Mouse (Mus musculus) kidney, embryonic 14.5 days (tissue): ENCODE data around the gene Gprc6a. TPM values are rescaled to one million over a fixed set of nuclear protein-coding genes. Genes with fewer than 3 reads are reported as not detected.

Source experiments
- ATAC-seq: fragments of 200-750 bp; cut with Nextera tagmentation; 2 replicates; pipeline ENCODE4 v1.8.0; 2017; ENCODE audit warnings: moderate number of reproducible peaks, mild to moderate bottlenecking, moderate TSS enrichment, moderate library complexity; ENCODE audit not compliant: low FRiP score, low TSS enrichment
- H3K27ac ChIP-seq: fragments of 300-500 bp; sonication (generic); 2 replicates; pipeline ENCODE4 v1.5.1; 2014; ENCODE audit warnings: low read depth, mild to moderate bottlenecking, low read length, moderate library complexity, mixed read lengths
- H3K27me3 ChIP-seq: fragments of 300-500 bp; sonication (generic); 2 replicates; pipeline ENCODE4 v1.6.1; 2014; ENCODE audit warnings: mild to moderate bottlenecking, low read length; ENCODE audit not compliant: control insufficient read depth, insufficient read depth
- H3K36me3 ChIP-seq: fragments of 300-500 bp; sonication (generic); 2 replicates; pipeline ENCODE4 v1.6.1; 2014; ENCODE audit warnings: low read length, mixed read lengths; ENCODE audit not compliant: control insufficient read depth, insufficient read depth
- H3K4me1 ChIP-seq: fragments of 300-500 bp; sonication (generic); 2 replicates; pipeline ENCODE4 v1.6.1; 2014; ENCODE audit warnings: low read length, mixed read lengths; ENCODE audit not compliant: control insufficient read depth, insufficient read depth
- H3K4me2 ChIP-seq: fragments of 300-500 bp; sonication (generic); replicated peaks from 2 replicates; pipeline ENCODE4 v1.6.1; 2014; ENCODE audit warnings: low read depth, mild to moderate bottlenecking, low read length
- H3K4me3 ChIP-seq: fragments of 300-500 bp; sonication (generic); 2 replicates; pipeline ENCODE4 v1.5.1; 2014; ENCODE audit warnings: mild to moderate bottlenecking, low read length
- H3K9ac ChIP-seq: fragments of 300-500 bp; sonication (generic); 2 replicates; pipeline ENCODE4 v1.6.1; 2014; ENCODE audit warnings: low read depth, mild to moderate bottlenecking, low read length, moderate library complexity
- H3K9me3 ChIP-seq: fragments of 300-500 bp; sonication (generic); 2 replicates; pipeline ENCODE4 v1.6.1; 2016; ENCODE audit warnings: low read length; ENCODE audit not compliant: control insufficient read depth
- WGBS: fragments of 180-500 bp; shearing (Covaris S2); extraction: QIAGEN DNeasy Blood & Tissue Kit; methylation state at CpG from one replicate; pipeline ENCODE4 v1.1.7; 2014; 5-methylcytosine and 5-hydroxymethylcytosine counted together
- polyA plus RNA-seq: library from polyadenylated mRNA; unstranded; fragments of >200 nt; fragmentation: Nextera tagmentation; extraction: Ambion mirVana; gene quantifications from 2 replicates; pipeline ENCODE4 v1.2.1, GENCODE M21; 2014

Gprc6a gene
- polyA plus RNA-seq, 1 experiment from 2014 or later, result not detected

DNA sequence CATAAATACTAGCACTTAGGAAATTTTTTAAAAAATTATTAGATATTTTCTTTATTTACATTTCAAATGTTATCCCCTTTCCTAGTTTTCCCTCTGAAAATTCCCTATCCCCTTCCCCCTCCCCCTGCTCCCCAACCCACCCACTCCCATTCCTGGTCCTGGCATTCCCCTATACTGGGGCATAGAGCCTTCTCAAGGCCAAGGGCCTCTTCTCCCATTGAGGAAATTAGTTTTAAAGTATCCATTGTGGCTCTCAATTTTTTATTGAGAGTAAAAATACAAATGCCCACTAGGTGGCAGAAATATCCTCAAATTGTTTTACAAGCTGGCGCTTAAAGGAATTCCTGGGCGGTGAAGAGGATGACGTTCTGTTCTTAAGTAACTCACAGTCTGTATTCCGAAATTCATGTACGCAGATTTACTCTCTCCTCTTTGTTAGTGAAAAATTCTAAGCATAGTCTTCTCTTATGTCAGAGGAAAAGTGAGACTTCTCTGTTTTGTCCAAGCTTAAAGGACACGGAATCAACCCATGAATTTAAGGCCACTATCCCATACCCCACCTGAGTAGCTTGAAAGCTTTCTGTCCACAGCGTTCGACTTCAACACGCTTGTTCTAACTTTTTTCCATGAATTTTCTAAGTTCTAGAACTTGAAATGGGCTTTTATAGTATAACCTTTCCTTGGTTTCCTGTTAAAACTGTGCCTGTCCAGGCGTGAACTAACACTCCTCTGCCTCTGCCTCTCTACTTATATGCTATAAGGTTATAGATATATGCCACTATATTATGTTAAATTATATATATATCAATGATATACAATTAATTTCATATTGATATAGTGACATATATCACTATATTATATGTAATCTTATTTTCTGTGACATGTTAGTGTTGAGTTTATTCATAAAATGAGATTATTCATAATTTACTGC, 36.0 kb downstream of the Gprc6a start:
- Histone ChIP-seq H3K9ac (no peak overlapping the region), H3K4me3 (no peak overlapping the region), H3K9me3 (no peaks in the 10 kb centered on the region), H3K4me2 (no peak overlapping the region; the same call in 1 of the 2 replicates), H3K27ac (no peak overlapping the region), H3K36me3 (no peaks in the 10 kb centered on the region), H3K27me3 (no peaks in the 10 kb centered on the region), H3K4me1 (no peaks in the 10 kb centered on the region)
- WGBS, result 45% methylated on average over 10 of the region's 10 CpGs
- ATAC-seq, result 0 out of 2 replicates have a peak, but pooled peaks have one; percentile 60

DNA sequence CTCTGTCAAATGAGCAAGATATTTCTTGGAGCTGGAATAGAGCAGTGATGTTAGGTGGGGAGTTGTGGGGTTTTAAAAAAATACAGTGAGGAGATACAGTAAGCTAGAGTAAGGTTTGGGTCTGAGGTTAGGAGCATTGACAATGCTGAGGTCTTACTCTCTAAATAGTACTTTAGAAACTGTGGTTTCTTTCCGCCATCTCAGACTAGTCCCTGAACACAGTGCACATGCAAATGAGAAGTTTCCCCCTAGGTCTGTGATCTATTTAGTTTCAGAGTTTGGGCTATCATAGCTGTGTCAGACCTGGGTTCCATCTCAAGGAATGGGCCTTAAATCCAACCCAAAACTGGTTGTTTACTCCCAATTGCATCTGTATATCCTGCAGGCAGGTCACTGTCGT, 39.7 kb downstream of the Gprc6a start:
- WGBS, result 90% methylated on average over 2 of the region's 2 CpGs
- Histone ChIP-seq H3K4me1 (no peaks in the 10 kb centered on the region), H3K9ac (no peak overlapping the region), H3K27me3 (no peaks in the 10 kb centered on the region), H3K4me3 (no peak overlapping the region), H3K9me3 (no peaks in the 10 kb centered on the region), H3K27ac (no peak overlapping the region), H3K4me2 (no peak overlapping the region), H3K36me3 (no peaks in the 10 kb centered on the region)
- no peak for ATAC-seq

GRCm38 (mm10) chr10:51590139-51590574, 41.1 kb downstream of the Gprc6a start, which contains the start of gene Fam162b:
Gene Fam162b (minus strand): TSS chr10:51590517.
- peak; percentile 84 for ATAC-seq
- H3K9ac ChIP-seq, result 0 out of 2 replicates have a peak within 1 kb of the TSS, but pooled peaks have one; percentile 32
- 3% methylated on average over 19 of the region's 19 CpGs for WGBS
- no peaks in the 10 kb centered on the region for H3K9me3 ChIP-seq
- H3K4me3 ChIP-seq, result peak within 1 kb of the TSS; percentile 28; the same call in 1 of the 2 replicates
- H3K27ac ChIP-seq, result no peak within 1 kb of the TSS
- H3K36me3 ChIP-seq, result no peaks in the 10 kb centered on the region
- H3K27me3 ChIP-seq, result no peaks in the 10 kb centered on the region
- no peaks in the 10 kb centered on the region for H3K4me1 ChIP-seq
- peak within 1 kb of the TSS; percentile 55 for H3K4me2 ChIP-seq

DNA sequence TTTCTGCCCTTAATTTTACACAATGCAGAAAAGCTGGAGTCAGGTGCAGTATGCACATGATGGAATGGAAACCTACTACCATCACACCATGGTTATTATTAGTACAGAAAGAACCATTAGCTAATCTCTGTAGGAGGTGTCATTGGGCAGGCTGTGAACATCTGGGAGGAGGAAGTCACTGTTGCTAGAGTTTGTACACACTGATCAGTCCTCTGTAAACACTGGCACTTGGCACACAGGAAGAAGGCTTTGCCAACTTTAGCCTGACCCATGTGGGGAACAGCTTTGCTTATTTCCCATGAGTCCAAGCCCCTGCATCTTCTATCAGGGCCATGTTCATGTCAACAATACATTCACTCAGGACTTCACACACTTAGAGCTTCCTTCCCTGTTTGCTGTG, 46.3 kb downstream of the Gprc6a start:
- ATAC-seq, result no peak
- Histone ChIP-seq H3K9me3 (no peaks in the 10 kb centered on the region), H3K4me1 (no peaks in the 10 kb centered on the region), H3K27me3 (no peaks in the 10 kb centered on the region), H3K36me3 (no peaks in the 10 kb centered on the region), H3K4me2 (no peak overlapping the region), H3K9ac (no peak overlapping the region), H3K27ac (no peak overlapping the region), H3K4me3 (no peak overlapping the region)

DNA sequence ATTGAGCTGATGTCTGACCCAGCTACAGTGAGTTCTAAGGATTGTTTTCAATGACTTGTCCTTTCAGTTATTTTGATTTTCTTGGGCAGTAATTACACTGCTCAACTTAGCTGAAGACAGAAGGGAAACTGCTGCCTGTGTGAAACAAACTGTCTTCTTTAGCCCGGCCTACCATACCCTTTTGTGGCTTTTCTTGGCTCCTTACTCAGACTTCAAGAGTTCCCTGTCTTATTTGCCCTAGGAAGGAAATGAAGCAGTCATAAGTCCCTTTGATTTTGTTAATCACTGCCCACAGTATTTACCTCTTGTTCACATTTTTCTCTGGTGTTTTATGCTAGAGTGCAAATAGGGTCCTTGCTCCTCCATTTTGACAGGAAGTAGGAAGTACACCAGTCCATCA, 46.9 kb downstream of the Gprc6a start:
- no peaks in the 10 kb centered on the region for H3K36me3 ChIP-seq
- no peaks in the 10 kb centered on the region for H3K4me1 ChIP-seq
- H3K4me3 ChIP-seq, result no peak overlapping the region
- ATAC-seq, result no peak
- no peak overlapping the region for H3K27ac ChIP-seq
- H3K9ac ChIP-seq, result no peak overlapping the region
- H3K4me2 ChIP-seq, result no peak overlapping the region
- no peaks in the 10 kb centered on the region for H3K9me3 ChIP-seq
- WGBS, result 71% methylated on average over 1 of the region's 1 CpGs
- H3K27me3 ChIP-seq, result no peaks in the 10 kb centered on the region

DNA sequence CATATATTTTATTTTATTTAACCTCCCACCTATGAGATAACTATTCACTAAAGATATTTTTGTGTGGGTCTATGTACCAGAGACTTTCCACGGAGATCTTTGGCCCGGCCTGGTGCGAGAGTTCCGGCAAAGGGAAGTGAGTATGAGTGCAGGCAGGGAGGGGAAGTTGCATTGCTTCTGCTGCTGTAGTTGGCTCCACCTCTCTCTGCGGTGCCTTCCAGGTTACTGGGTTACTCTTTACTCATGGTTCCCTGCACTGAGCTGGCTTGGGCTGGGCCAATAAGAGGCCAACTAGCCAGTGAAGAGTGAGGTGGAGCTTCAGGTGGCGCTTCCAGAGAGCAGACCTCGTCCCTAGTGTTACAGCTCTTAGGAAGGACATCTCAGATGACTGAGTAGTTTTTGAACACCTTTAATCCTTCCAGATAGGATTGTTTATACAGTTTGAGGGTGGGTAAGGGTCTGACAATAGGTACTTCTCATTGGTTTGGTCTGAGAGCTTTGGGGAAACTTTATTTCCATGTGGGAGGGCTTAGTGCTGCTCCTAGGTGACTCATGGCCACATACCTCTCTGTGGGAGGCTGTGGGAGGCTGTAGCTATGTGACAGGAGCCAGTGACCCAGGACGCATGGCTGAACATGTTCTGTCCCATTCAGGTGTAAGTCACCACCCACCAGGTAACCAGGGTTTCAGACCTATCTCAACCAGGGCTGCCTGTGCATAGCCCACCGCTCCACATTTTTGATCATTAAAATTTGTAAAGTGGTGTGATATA, 59.9 kb downstream of the Gprc6a start:
- 71% methylated on average over 9 of the region's 9 CpGs for WGBS
- no peak for ATAC-seq

More for the DNA sequence above, 59.9 kb downstream of the Gprc6a start:
- Histone ChIP-seq H3K4me1 (no peaks in the 10 kb centered on the region), H3K27ac (no peak overlapping the region), H3K4me3 (no peak overlapping the region), H3K4me2 (no peak overlapping the region), H3K27me3 (no peaks in the 10 kb centered on the region), H3K9ac (no peak overlapping the region), H3K9me3 (no peaks in the 10 kb centered on the region), H3K36me3 (no peaks in the 10 kb centered on the region)

Other genes with a start within 250 kb of the Gprc6a start
- 0.41 and 1.1 TPM in 2 replicates for gene Gm49339, start 150.8 kb downstream of the Gprc6a start, polyA plus RNA-seq
- gene Lilr4b, start 150.8 kb downstream of the Gprc6a start, polyA plus RNA-seq, result 0.23 and 0.38 TPM in 2 replicates
- gene Lilrb4a, start 140.5 kb downstream of the Gprc6a start, polyA plus RNA-seq, result 1.2 and 2.7 TPM in 2 replicates
- gene Fam162b, start 40.9 kb downstream of the Gprc6a start, polyA plus RNA-seq, result 4.6 and 5.6 TPM in 2 replicates
- gene Rfx6, start 46.3 kb upstream of the Gprc6a start, polyA plus RNA-seq, result not detected in 2 replicates